In the genomic region with DNA sequence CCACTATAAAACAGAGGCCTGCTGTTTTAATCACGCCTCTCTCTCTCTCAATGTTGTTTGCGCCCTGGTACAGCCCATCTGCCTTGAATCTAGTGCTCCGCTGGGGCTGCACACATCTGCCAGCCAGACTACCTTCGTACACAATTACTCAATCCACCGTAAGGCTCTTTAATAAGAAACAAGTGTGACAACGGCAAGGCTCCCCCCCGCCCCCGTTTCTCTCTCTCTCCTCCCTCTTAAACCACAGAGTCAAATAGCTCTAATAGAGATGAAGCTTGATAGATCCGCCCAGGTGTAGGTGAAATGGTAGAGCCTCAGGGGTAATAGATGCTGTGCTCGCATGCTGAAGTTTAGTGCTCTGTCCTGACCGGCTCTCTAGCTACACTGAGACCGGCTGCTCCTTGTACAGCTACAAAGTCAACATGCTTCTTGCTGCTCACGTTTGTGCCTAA, we compare ENCODE assay signal across 9 mouse cellular contexts. TPM values are rescaled to one million over a fixed set of nuclear protein-coding genes. Genes with fewer than 3 reads are reported as not detected.
DNase-seq lines count a peak whose midpoint lies in the region; ATAC-seq and TF ChIP-seq lines count a peak whose summit lies in the region.
"Had no signal": no experiment of that assay in that cellular context is flagged by ENCODE, and none has a peak within 500 bp of the region (broad histone marks: within the 10 kb centered on the region; RNA-seq: fewer than 3 reads in every experiment).

TSS of gene Sema3a (plus strand) at position 174 of the 452 bp plus-strand sequence.

- H3K4me2 ChIP-seq in hindbrain, postnatal 0 days (ENCODE audit: low read depth, low read length): peak within 1 kb of the TSS; percentile 39
- H3K4me2 ChIP-seq in neural tube, embryonic 11.5 days (ENCODE audit: low read depth): peak within 1 kb of the TSS; percentile 29

- ATAC-seq in hindbrain, postnatal 0 days: peak; percentile 51; the same call in 1 of the 2 replicates
- ATAC-seq in neural tube, embryonic 11.5 days (ENCODE audit: insufficient read depth, low FRiP score, low TSS enrichment): peak; percentile 74

- no peak for TF ChIP-seq POLR2A in thymus, adult 2 months (IDR thresholded peaks at IDR 0.05; ENCODE audit: control insufficient read depth, extremely low read depth, insufficient read depth, low read length, poor library complexity)

- intact Hi-C loops in left cerebral cortex, adult 2 months (cut with DNase I): no loop called here

- no peak within 1 kb of the TSS for H3K4me3 ChIP-seq in left cerebral cortex, adult 2 months
- H3K4me3 ChIP-seq in hindbrain, postnatal 0 days (ENCODE audit: low read length): peak within 1 kb of the TSS; percentile 21
- H3K4me3 ChIP-seq in neural tube, embryonic 11.5 days (ENCODE audit: low read depth, low read length): peak within 1 kb of the TSS; percentile 25
- H3K4me3 ChIP-seq in thymus, adult 2 months (ENCODE audit: control insufficient read depth, insufficient read depth, low read length): no peak within 1 kb of the TSS

- DNase-seq in left cerebral cortex, adult 2 months (ENCODE audit: extremely low spot score in 1 of 2, low spot score in 2 of 2): no peak
- DNase-seq in left cerebral cortex, adult 9 months (ENCODE audit: low spot score in 2 of 2): no peak
- DNase-seq in embryo, embryonic 11.5 days (ENCODE audit: low read depth, low spot score): peak; percentile 50
- peak; percentile 15 for DNase-seq in hindbrain, postnatal 0 days (ENCODE audit: low spot score)
- peak; percentile 57 for DNase-seq in neural tube, embryonic 11.5 days (ENCODE audit: low spot score)
- DNase-seq in thymus, adult 2 months: no peak
- no peak for DNase-seq in cerebellum, adult 9-11 months
- DNase-seq in frontal cortex, postnatal 36 days (ENCODE audit: low spot score in 2 of 2): no peak

- H3K9me3 ChIP-seq in hindbrain, postnatal 0 days (ENCODE audit: low read length): no peaks in the 10 kb centered on the region
- H3K9me3 ChIP-seq in neural tube, embryonic 11.5 days (ENCODE audit: control insufficient read depth, low read length): no peaks in the 10 kb centered on the region

- H3K4me1 ChIP-seq in hindbrain, postnatal 0 days (ENCODE audit: insufficient read depth, low read length): no peaks in the 10 kb centered on the region
- H3K4me1 ChIP-seq in neural tube, embryonic 11.5 days (ENCODE audit: control insufficient read depth, insufficient read depth, low read length): no peaks in the 10 kb centered on the region
- no peaks in the 10 kb centered on the region for H3K4me1 ChIP-seq in thymus, adult 2 months (replicated peaks; ENCODE audit: control insufficient read depth, insufficient read depth, low read length)

- H3K36me3 ChIP-seq in hindbrain, postnatal 0 days (ENCODE audit: insufficient read depth, low read length): no peaks in the 10 kb centered on the region
- no peaks in the 10 kb centered on the region for H3K36me3 ChIP-seq in neural tube, embryonic 11.5 days (ENCODE audit: control insufficient read depth, insufficient read depth, low read length)
- H3K36me3 ChIP-seq in thymus, adult 2 months (ENCODE audit: control insufficient read depth, insufficient read depth, low read length): no peaks in the 10 kb centered on the region

- 43% methylated on average over 13 of the region's 13 CpGs for WGBS in hindbrain, postnatal 0 days
- WGBS in neural tube, embryonic 11.5 days: 24% methylated on average over 13 of the region's 13 CpGs
- WGBS in thymus, adult 2 months: 82% methylated on average over 13 of the region's 13 CpGs

- no peak within 1 kb of the TSS for H3K9ac ChIP-seq in hindbrain, postnatal 0 days (replicated peaks; ENCODE audit: low read length)
- H3K9ac ChIP-seq in neural tube, embryonic 11.5 days (ENCODE audit: low read length): peak within 1 kb of the TSS; percentile 10; the same call in 1 of the 2 replicates

- no peaks in the 10 kb centered on the region for H3K27me3 ChIP-seq in hindbrain, postnatal 0 days (ENCODE audit: insufficient read depth, low read length)
- H3K27me3 ChIP-seq in neural tube, embryonic 11.5 days (ENCODE audit: control insufficient read depth, insufficient read depth, low read length): no peaks in the 10 kb centered on the region
- H3K27me3 ChIP-seq in thymus, adult 2 months (ENCODE audit: control insufficient read depth, insufficient read depth, low read length): no peaks in the 10 kb centered on the region

- no peak for TF ChIP-seq CTCF in left cerebral cortex, adult 2 months (IDR thresholded peaks at IDR 0.05)
- no peak for TF ChIP-seq CTCF in hindbrain, postnatal 0 days (IDR thresholded peaks at IDR 0.05; ENCODE audit: low read depth)
- no peak for TF ChIP-seq CTCF in thymus, adult 2 months (IDR thresholded peaks at IDR 0.05; ENCODE audit: borderline replicate concordance, control insufficient read depth, extremely low read depth, insufficient read depth, low read length, poor library complexity)

- H3K27ac ChIP-seq in left cerebral cortex, adult 2 months: no peak within 1 kb of the TSS
- no peak within 1 kb of the TSS for H3K27ac ChIP-seq in hindbrain, postnatal 0 days
- H3K27ac ChIP-seq in neural tube, embryonic 11.5 days (ENCODE audit: low read depth, low read length): peak within 1 kb of the TSS; percentile 14; the same call in 1 of the 2 replicates
- H3K27ac ChIP-seq in thymus, adult 2 months (ENCODE audit: control insufficient read depth, insufficient read depth, low read length): no peak within 1 kb of the TSS

RNA-seq across cellular contexts. Expression of gene Sema3a, which starts in this region (rescaled TPM):
- 10 to 100 TPM; 21.0 to 31.1 TPM for total RNA-seq in left cerebral cortex, adult 2 months (2021)
- total RNA-seq in hindbrain, postnatal 0 days (2014; rRNA removed): 32.3 and 36.9 TPM in 2 replicates
- 15.6 and 16.3 TPM in 2 replicates for polyA plus RNA-seq in hindbrain, postnatal 0 days (2015; fragmentation: Nextera tagmentation; extraction: Ambion mirVana)
- polyA plus RNA-seq in neural tube, embryonic 11.5 days (2014; fragmentation: Nextera tagmentation; extraction: Ambion mirVana): 32.2 and 38.5 TPM in 2 replicates
- 0.26 and 0.34 TPM in 2 replicates for polyA plus RNA-seq in thymus, adult 2 months (2012; rRNA removed)
- total RNA-seq: neutrophil, adult 5-6 weeks had no signal

Comparison
In these comparisons a context has a peak if more than half of its experiments do, and no peak if none do; other contexts are left out.
1. RNA of gene Sema3a (polyA plus RNA-seq): 32.2 to 38.5 TPM in neural tube, embryonic 11.5 days and 15.6 to 16.3 TPM in hindbrain, postnatal 0 days; 0.26 to 0.34 TPM in thymus, adult 2 months; every median in the first group is over 10 times any median in the second.
2. DNase-seq: peak in embryo, embryonic 11.5 days (single experiment), hindbrain, postnatal 0 days (single experiment) and neural tube, embryonic 11.5 days (single experiment); none in left cerebral cortex, adult 2 months (0 of 2), left cerebral cortex, adult 9 months (0 of 2), thymus, adult 2 months (single experiment), cerebellum, adult 9-11 months (single experiment) and frontal cortex, postnatal 36 days (0 of 2).
3. H3K4me3 ChIP-seq: peak in hindbrain, postnatal 0 days (single experiment) and neural tube, embryonic 11.5 days (single experiment); none in left cerebral cortex, adult 2 months (single experiment) and thymus, adult 2 months (single experiment).